Mouse (Mus musculus): Measurements from ENCODE around the gene Gm10778.
"Not testable (repeated sequence)": the region's sequence is repeated elsewhere in the genome, so short reads cannot be mapped to it uniquely, and the experiment has no call there.

Gene Gm10778

DNA sequence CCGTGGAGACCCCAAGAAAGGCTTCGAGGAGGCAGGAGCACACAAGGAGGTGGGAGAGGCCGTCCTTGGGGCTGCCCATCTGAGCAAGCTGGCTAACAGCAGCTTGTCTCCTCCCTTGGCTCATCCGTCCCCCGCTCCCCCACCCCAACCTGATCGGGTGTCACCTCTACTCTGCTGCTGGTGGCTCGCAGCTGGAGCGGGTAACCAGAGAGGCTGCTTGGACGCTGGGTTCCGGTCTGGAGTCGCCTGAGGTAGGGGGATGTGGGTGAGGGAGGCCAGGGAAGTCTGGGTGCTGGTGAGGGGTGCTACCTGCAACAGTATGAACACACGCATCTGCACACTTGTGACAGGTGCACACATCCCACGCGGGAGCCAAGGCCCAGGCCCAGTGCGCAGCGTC, 20.5 kb upstream of the Gm10778 start, which contains the start of gene Ankrd24:
Gene Ankrd24, plus strand, starts transcription at position 151 of the 400 bp plus-strand sequence.
- no peak for DNase-seq (ENCODE audit: low spot score)

DNA sequence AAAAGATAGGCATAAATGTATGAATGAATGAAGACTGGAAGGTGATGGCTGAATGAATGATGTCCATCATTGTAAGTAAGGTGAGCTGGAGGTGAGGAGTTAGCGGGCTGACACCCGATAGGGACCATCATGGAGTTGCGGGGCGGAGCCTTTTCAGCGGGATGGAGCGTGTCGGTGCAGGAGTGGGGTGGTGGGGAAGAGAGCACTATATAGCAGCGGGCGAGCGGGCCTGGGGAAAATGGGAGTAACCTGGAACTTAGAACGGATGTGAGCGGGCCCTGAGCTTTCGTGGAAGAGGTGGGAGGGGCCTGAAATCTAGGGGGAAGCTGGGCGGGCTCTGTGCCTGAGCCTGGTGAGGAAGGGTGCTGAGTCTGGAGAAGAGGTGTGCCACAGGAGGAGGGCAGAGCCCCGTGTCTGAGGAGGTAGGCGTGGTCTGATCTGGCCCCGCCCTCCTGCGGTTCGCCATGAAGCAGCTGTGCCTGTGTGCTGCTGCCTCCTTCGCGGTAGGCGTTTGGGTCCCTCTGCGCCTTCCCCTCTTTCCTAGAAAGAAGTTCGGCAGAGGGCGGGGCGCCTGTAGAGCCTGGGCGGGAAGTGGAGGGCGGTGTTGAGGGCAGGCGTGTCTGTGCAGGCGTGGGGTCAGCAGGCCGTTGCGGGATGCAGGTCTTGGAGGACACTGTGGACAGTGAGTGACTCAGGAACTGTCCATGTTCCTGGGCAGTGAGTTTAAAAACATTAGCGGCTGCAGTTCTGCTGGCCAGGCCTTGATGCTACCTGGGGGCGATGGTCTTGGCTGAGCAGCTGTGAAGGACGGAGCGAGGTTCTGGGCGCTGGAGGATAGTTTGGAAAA, 15.4 kb upstream of the Gm10778 start:
- peak; percentile 95 for DNase-seq (ENCODE audit: low spot score)

DNA sequence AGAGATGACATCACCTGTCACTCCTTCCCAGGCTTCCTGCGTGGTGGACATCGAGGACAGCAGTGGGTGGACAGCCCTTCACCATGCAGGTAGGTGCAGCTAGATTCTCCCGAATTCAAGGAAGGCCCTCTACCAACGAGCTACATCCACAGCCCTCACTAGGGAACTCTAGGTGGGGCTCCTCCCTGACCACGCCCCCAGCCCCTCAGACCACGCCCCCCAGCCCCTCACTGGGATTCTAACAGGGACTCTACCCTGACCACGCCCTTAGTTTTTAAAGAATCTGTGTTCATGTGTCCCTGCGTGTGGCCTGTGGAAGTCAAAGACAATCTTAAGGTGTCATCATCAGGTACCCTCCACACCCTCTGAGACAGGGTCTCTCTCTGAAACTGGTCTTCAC, 12.5 kb upstream of the Gm10778 start:
- DNase-seq (ENCODE audit: low spot score) = no peak

DNA sequence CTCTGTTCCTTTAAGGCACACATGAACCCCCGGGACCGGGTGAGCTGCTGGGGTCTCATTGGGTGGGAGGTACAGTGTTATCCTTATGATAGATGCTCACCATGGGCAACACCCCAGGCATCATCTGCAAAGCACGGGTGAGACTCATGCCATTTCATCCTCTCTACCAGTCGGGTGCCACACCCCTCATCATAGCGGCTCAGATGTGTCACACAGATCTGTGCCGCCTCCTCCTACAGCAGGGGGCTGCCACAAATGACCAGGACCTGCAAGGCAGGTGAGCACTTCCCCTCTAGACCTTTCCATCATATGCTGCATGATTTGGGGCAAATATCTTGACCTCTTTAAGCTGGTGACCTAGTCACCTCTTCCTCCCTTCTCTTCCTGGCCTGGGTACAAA, 10.8 kb upstream of the Gm10778 start:
- DNase-seq (ENCODE audit: low spot score) = no peak

DNA sequence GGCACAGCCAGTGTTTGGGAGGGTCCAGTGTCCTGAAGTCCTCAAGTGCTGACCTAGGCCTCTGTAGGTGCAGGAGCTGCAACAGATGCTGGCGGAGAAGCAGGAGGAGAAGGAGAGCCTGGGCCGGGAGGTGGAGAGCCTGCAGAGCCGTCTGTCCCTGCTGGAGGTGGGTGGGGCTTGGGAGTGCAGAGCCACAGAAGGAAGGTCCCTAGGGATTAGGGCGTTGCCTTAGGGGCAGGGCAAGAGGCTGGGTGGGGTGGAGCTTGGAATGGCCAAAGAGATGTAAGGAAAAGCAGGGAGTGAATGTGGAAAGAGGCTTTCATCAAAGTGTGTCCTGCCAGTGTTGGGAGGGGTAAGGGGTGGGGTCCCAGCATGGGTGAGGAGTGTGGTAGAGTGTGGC, 8.0 kb upstream of the Gm10778 start:
- DNase-seq (ENCODE audit: low spot score) = not testable (repeated sequence)

DNA sequence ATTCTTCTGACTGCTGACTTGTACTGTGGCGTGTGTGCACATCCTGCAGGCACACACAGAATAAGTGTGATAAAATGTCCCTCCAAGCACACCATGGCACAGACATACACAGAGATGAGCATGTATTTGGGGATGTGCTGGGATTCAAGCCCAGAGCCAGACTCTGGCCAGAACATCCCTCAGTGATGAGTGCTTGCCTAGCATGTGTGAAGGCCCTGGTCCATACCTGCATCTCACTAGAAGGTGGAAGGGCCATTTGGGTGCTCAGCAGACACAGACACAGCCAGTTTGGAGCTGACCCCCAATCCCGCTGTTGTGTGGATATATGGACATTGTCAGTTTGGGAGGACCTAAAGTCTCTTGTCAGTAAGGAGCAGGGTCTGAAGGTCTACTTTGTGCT, 7.3 kb upstream of the Gm10778 start:
- no peak for DNase-seq (ENCODE audit: low spot score)

DNA sequence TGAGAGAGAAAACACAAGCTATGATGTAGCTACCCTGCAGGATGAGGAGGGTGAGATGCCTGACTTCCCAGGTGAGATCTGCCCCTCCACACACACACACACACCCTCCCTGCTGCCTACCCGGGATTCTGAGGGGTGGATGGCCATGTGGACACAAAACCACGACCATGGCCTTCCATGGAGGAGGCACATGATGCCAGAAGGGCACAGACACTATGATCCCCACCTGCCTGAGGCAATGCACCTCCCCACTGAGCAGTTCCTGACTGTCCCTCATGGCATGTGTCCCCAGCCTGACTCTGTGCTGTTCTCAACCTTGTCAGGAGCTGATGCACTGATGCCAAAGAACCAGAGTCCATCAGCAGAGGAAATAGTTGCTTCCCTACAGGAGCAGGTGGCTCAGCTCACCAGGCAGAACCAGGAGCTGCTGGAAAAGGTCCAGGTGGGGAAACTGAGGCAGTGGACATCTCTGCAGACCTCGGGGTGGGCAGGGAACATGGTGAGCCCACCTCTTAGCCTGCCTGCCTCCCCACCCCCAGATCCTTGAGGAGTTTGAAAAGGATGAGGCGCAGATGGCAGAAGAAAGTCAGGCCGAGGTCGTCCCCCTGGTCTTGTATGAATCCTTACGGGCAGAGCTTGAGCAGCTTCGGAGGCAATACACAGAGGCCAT, 6.7 kb upstream of the Gm10778 start:
- DNase-seq (ENCODE audit: low spot score) = no peak

DNA sequence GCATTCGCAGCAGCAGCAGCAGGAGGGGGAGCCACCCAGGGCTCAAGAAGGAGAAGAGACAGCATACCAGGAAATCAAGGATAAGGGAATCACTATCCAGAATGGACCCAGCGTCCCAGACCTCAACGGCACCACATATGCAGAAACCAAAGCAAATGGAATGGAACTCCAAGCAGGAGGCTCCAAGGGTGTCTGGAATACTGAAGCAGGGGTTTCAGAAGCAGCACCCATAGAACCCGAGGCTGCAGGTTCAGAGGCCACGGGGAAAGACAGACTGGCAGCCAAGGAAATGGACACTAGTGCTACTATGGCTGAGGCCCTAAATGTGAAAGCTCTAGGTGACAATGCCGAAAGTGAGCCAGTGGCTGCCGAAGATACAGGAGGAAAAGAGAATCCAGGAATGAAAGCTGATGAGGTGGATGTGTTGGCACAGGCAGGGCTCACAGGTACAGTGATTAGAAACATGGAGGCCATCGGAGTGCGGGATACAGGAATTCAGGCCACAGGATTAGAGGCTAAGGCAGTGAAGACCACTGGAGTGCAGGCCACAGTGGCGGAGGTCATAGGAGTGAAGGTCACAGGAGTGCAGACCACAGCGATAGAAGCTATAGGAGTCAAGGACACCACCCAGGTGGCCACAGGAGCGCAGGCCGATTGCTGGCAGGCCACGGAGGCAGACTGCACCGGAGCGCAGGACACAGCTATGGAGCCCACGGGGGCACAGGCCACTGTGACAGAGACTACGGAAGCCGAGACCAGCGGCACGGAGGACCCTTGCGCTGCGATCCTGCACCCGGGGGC, 6.0 kb upstream of the Gm10778 start:
- DNase-seq (ENCODE audit: low spot score) = peak; percentile 44

DNA sequence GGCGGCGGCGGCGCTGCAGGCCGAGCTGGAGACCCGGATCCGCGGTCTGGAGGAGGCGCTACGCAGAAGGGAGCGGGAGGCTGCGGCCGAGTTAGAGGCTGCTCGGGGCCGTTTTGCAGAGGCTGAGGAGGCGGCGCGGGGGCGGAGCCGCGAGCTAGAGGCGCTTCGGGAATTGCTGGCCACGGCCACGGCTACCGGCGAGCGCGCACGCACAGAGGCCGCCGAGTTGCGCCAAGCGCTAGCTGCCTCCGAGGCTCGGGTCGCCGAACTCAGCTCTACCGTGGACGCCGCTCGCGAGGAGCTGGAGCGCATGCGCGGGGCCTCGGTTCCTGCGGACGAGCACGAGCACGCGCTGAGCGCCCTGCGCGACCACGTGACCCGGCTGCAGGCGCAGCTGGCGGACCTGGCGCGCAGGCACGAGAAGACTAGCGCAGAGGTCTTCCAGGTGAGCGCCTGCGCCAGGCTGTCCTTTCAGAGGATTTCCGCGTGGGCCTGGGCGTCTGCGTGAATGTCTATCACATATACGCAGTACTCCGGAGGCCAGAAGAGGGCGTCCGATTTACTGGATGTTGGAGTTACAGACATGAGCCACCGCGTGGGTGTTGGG, 5.3 kb upstream of the Gm10778 start:
- DNase-seq (ENCODE audit: low spot score) = peak; percentile 97

DNA sequence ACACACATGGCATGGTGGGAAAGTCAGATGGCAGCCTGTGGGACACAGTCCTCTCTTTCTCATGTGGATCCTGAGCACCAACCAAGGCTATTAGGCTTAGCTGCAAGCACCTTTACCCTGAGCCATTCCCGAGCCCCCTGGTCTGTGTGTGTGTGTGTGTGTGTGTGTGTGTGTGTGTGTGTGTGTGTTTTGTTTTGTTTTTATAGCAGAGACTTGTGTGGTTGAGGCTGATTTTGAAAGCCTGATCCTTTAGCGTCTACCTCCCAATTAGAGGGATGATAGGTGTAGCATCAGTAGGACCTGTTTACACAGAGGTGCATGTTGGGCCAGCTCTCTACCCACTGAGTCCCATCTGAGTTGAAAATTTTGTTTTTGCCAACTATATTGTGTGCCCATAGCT, 4.7 kb upstream of the Gm10778 start:
- DNase-seq (ENCODE audit: low spot score) = no peak

DNA sequence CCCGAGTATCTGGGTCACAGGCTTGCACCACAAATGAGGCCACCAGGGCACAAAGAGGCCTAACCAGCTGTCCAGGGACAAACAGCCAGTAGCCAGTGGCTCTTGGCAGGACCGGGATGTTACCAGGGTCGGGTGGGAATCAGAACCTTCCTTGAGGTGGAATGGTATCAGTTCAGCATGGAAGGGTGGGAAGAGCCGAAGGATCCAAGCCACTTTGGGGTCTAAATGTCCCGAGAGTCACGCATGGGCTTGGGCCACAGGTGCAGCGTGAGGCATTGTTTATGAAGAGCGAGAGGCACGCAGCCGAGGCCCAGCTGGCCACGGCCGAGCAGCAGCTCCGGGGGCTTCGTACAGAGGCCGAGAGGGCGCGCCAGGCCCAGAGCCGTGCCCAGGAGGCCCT, 4.1 kb upstream of the Gm10778 start:
- no peak for DNase-seq (ENCODE audit: low spot score)

DNA sequence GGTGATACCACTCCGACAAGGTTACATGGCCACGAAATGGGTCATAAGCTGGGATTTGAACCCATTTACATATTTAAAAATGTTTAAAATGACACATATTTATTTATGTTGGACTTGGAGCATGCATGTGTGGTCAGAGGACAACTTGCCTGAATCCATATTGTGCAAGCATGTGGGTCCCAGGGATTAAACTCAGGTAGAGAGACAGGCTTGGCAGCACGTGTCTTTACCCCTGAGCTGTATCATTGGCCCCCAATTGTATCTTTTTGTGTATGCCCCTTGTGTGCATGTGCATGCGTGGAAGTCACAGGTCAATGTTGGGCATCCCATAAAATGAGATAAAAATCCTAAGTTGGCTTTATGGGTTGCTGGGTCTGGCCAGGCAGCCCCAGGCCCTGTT, 3.5 kb upstream of the Gm10778 start:
- DNase-seq (ENCODE audit: low spot score) = no peak

DNA sequence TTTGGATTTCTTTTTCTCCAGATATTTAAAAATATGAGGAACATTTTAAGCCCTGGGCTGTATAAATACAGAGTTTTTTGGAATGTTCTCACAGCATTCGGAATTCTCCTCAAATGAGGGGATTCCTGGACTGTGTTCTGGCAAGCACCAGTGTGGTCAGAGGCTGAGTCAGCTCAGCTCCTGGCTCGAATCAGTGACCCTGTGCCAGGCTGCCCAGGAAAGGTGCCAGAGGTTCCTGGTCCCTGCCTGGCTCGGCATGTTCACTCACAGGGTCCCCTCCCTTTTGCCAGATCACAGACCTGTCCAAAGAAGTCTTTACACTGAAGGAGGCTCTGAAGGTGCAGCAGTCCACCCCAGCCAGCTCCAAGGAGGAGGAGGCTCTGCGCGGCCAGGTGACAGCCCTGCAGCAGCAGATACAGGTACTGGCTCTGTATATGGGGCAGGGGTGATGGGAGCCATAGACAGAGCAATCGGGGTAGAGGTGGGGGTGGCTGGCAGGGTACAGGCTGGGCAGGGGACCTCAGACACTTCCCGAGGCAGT, 2.8 kb upstream of the Gm10778 start:
- DNase-seq (ENCODE audit: low spot score) = no peak

DNA sequence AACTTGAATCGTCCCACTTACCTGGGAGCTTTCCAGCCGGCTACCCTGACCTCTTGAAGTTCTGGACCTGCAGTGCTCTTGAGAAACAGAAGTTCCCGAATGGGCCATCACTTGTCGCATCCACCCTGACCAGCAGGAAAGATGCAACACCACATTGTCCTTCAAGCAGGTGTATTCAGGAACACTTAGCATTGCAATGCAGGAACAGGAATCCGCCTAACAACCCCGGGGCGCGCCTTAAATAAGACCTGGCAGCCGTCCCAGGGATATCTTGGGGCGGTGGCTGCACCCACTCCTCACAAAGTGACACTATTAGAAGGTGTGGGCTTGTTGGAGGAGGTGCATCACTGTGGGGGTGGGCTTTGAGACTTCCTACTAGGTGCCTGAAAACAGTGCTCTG, 6.3 kb downstream of the Gm10778 start:
- no peak for DNase-seq (ENCODE audit: low spot score)

DNA sequence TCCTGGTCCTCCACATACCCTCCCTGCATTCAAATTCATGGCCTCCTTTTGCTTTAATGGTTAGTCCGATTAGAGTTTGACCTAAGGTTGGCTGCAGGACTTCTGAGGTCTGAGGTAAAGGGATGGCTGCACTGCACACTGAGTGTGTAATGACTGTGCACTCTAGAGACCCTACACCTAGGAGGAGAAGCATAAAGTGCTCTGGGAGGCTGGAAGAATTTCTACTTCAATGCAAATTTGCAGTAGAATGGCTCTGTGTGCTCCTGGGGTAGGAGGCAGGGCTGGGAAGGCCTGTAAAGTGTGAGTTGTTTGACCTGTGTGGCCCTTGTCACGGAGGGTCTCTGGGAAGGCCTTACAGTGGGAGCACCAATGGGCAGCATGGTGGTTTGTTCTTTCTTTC, 7.3 kb downstream of the Gm10778 start:
- DNase-seq (ENCODE audit: low spot score) = no peak

DNA sequence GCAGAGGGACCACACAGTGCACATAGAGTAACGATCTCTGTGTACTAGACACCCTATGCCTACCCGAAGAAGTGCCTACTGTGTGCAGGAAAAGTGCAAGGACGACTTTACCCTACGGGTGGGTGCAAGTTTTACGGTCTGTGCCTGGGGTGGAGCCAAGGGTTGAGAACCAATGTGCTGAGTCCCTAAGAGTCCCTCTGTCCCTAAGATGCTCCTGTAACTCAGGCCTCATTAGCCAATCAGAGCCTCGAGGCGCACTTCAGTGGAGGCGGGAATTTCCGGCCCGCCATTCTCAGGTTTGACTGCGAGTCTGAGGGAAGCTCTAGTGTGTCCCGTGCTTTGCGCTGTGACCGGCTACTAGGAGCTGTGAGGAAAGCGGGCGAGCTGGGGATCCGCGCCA, 38.3 kb downstream of the Gm10778 start:
- DNase-seq (ENCODE audit: low spot score) = not testable (repeated sequence)

DNA sequence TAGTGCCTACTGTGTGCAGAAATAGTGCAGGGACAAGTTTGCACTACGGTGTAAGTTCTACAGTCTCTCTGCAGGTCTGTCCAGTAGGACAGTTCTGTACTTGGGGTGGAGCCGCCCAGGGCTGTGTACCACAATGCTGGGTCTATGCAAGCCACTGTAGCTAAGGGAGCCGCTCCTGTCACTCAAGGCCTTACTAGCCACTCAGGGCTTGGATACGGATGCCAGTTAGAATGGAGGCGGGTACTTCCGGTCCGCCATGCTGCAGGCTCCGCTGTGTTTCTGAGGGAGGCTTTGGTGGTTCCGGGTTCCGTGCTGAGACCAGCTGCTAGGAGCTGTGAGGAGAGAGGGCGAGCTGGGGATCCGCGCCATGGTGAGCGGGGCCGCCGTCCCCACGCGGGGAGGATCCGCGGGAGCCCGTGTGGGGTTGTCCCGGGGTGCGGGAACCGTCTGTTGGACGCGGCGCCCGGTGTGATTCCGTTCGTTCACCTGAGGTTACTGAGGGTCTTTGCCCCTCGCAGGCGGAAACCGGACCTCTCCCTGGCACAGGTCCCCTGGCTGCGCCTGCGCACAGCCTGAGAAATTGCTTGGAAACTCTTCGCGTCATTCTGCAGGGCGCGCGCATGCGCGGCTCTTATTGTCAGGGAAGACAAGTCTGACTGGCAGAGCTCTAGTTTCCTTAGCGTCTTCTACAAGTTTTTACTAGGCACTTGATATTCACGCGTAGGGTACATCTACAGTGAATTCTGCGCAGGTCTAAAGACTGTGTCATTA, 55.9 kb downstream of the Gm10778 start, which contains the start of gene Zfp433:
Gene Zfp433, plus strand, starts transcription at position 295 of the 771 bp plus-strand sequence.
- not testable (repeated sequence) for DNase-seq (ENCODE audit: low spot score)

Measured in embryo, embryonic 10 days (tissue).